Mouse (Mus musculus): ENCODE data around the gene Srek1ip1. TPM values are rescaled to one million over a fixed set of nuclear protein-coding genes. Genes with fewer than 3 reads are reported as not detected.

The Srek1ip1 gene
- 1.7 and 2.4 TPM in 2 replicates for polyA plus RNA-seq (2012)

DNA sequence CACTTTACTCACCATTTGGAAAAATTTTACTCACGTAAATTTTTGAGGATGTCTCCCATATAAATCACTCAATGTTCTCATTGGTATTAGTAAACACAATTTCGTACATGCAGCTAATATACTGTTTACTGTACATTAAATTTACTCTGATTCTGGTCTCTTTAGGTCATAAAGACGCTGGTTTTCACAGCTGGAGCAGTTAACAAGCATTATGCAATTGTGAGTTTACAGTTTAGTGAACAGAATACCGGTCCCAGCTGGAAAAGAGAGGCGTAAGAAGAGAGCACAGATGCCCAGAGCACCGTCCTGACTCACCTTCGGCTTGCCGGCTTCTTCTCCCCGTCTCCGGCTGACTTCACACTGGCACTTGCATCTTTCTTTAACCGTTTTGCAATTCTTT lies at the start of gene Srek1ip1:
Gene Srek1ip1, plus strand, starts transcription at position 301 of the 400 bp plus-strand sequence.

DNA sequence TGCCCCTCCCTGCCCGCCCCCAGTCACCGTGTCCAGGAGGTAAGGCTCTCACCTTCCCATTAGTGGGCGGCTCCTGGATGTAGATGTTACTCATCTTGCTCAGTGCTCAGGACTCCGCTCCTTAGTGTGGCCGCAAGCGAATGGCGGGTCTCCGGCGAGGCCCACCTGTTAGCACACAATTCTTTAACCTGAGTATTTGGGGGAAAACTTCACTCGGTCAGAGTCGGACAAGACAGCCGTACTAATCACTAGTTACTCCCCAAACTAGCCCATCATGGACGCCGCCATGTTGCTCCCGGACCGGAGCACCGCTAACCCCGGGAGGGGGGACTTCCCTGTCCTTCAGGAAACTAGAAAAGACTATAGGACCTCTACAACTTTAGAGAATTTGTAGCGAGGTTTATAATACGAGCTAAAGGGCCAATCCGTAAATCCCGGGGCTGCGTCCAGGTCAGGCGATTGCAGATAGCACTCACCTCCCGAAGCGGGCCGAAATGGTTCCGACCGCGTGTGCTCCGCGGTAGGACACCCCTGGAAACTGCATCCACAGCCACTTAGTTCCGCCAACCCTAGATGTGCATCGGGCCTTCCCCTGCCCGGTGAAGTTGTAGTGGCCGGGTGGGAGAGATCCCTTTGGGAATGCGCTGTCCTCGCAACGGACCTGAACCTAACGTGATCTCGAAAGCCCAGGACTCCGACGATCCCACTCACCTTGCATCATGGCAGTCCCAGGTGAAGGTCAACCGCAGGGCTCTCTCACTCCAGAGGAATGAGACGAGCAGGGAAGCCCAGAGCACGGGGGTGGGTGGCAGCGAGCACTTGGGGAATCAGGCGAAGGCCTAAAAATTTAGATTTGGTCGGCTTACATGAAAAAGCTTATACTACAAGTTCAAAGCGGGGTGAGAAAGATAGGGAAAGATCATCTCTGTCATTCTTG lies 24.6 kb downstream of the Srek1ip1 start, which contains the start of gene Cwc27:
Gene Cwc27, minus strand, starts transcription at position 508 of the 937 bp plus-strand sequence.

GRCm38 (mm10) chr13:104863127-104863979 lies 71.1 kb downstream of the Srek1ip1 start, which contains the start of gene Shisal2b:
Shisal2b (minus strand) TSS chr13:104863893.

Other genes starting within 250 kb of the Srek1ip1 start
- 3.6 and 5.2 TPM in 2 replicates for gene Cwc27, start 24.7 kb downstream of the Srek1ip1 start, polyA plus RNA-seq (2012)
- not detected in 2 replicates for gene Shisal2b, start 71.4 kb downstream of the Srek1ip1 start, polyA plus RNA-seq (2012)